Mouse (Mus musculus): ENCODE measurements at regions not wholly inside any gene's neighbourhood (a gene's known extent, or its start where the extent isn't known, plus 50 kb on each side); places are given as distances from the start of the nearest gene placed in this dataset.

DNA sequence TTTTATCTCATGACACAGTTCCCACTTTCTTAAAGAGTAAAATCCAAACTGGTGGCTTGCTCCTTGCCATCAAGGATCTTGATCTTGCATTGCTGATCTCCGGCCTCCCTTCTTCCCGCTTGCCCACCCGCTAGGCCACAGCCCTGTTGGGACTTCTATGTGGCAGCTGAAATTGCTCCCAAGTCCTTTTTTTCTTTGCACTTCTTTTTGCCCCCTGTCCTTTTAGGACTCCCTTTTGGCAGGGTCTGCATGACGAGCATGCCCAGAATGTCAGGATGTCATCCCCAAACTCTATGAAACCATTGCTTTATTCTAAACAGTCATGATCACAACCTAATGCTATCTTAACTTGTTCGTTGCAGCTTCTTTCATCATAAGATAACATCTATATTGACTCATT lies 588.6 kb downstream of the Tox3 start:
- TF ChIP-seq CTCF (IDR thresholded peaks at IDR 0.05; ENCODE audit: borderline replicate concordance, insufficient read depth, low read length) (no peak), POLR2A (IDR thresholded peaks at IDR 0.05; ENCODE audit: low read depth, low read length) (no peak)
